Mouse (Mus musculus): ENCODE measurements around the gene Oas3.

DNA sequence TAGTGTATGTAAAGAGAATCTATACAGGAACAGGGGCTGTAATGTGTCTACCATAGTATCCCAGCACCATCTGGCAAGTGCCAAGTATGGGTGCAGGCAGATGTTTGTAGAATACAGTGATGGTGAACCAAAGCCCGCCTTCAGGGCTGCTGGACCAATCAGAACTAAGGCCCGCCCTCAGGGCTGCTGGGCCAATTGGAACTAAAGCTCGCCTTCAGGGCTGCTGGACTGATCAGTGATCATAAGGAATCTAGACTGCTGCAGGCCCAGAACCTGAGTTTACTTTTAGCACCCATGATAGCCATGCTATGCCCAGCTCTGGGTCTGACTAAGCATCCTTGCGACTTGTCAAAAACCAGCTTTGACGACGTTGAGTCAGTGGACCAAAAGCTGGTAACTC, 15.6 kb downstream of the Oas3 start:
- no peak for TF ChIP-seq CTCF (IDR thresholded peaks at IDR 0.05; ENCODE audit: borderline replicate concordance, insufficient read depth, low read depth, low read length)
- no peak for TF ChIP-seq POLR2A (IDR thresholded peaks at IDR 0.05; ENCODE audit: borderline replicate concordance, insufficient read depth, low read length)
